ENCODE assay signal across 8 mouse cellular contexts in the genomic region with DNA sequence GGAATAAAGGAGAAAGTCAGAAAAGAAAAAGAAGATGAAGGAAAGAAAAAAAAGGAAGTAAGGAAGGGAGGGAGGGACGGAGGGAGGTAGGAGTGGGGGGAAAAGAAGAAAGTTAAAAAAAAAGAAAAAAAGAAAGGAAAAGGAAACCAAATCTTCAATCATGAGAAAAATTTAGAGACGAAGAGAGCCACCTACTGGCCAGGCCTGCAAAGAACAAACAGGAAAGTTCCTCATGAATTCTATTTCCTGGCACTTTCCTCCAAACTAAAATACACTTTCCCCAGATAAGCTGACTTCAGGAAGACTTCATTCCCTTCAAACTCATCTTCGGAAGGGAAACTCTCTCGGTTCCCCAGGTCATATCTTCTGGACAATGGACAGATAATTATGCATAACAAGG. TPM values are rescaled to one million over a fixed set of nuclear protein-coding genes. Genes with fewer than 3 reads are reported as not detected.
DNase-seq lines count a peak whose midpoint lies in the region; ATAC-seq and TF ChIP-seq lines count a peak whose summit lies in the region.
"Had no signal": no experiment of that assay in that cellular context is flagged by ENCODE, and none has a peak within 500 bp of the region (broad histone marks: within the 10 kb centered on the region; RNA-seq: fewer than 3 reads in every experiment).

No protein-coding gene starts in this region.

- no peaks in the 10 kb centered on the region for H3K36me3 ChIP-seq in intestine, postnatal 0 days (ENCODE audit: control insufficient read depth, insufficient read depth)
- no peaks in the 10 kb centered on the region for H3K36me3 ChIP-seq in intestine, embryonic 16.5 days (ENCODE audit: control insufficient read depth, insufficient read depth, low read length)
- no peaks in the 10 kb centered on the region for H3K36me3 ChIP-seq in E14TG2a.4 (ENCODE audit: insufficient read depth, low read length)
- H3K36me3 ChIP-seq in hindbrain, embryonic 10.5 days: no peaks in the 10 kb centered on the region
- H3K36me3 ChIP-seq: midbrain, embryonic 12.5 days had no signal

- no peak overlapping the region for H3K4me2 ChIP-seq in intestine, postnatal 0 days (replicated peaks; ENCODE audit: low read depth)
- H3K4me2 ChIP-seq in intestine, embryonic 16.5 days (ENCODE audit: low read depth, low read length): no peak overlapping the region
- H3K4me2 ChIP-seq: midbrain, embryonic 12.5 days had no signal

- DNase-seq in B cell, adult 2 months: peak; percentile 46 to 59
- DNase-seq in induced T-regulatory cell, adult 2 months (ENCODE audit: low read depth): peak; percentile 65
- DNase-seq in retina, embryonic 14.5 days (ENCODE audit: low spot score): peak; percentile 42
- no peak for DNase-seq in hindbrain, embryonic 10.5 days (ENCODE audit: low spot score)

- no peak overlapping the region for H3K27ac ChIP-seq in intestine, postnatal 0 days (ENCODE audit: low read depth, low read length)
- no peak overlapping the region for H3K27ac ChIP-seq in intestine, embryonic 16.5 days (ENCODE audit: low read length)
- H3K27ac ChIP-seq in hindbrain, embryonic 10.5 days: no peak overlapping the region
- H3K27ac ChIP-seq: midbrain, embryonic 12.5 days had no signal

- 34% methylated on average over 4 of the region's 4 CpGs for WGBS in intestine, postnatal 0 days
- WGBS in intestine, embryonic 16.5 days: 29% methylated on average over 4 of the region's 4 CpGs
- WGBS in hindbrain, embryonic 10.5 days: 24% methylated on average over 4 of the region's 4 CpGs

- no peak for ATAC-seq in intestine, postnatal 0 days
- no peak for ATAC-seq in intestine, embryonic 16.5 days

- H3K4me3 ChIP-seq in intestine, postnatal 0 days (ENCODE audit: low read depth, low read length): no peak overlapping the region
- no peak overlapping the region for H3K4me3 ChIP-seq in intestine, embryonic 16.5 days (ENCODE audit: low read length)
- no peak overlapping the region for H3K4me3 ChIP-seq in E14TG2a.4 (replicated peaks; ENCODE audit: low read length)
- no peak overlapping the region for H3K4me3 ChIP-seq in hindbrain, embryonic 10.5 days
- H3K4me3 ChIP-seq: midbrain, embryonic 12.5 days had no signal

- no peak overlapping the region for H3K9ac ChIP-seq in intestine, postnatal 0 days (ENCODE audit: low read depth, low read length)
- H3K9ac ChIP-seq in intestine, embryonic 16.5 days (ENCODE audit: low read depth, low read length): no peak overlapping the region
- H3K9ac ChIP-seq: midbrain, embryonic 12.5 days had no signal

- H3K9me3 ChIP-seq in intestine, postnatal 0 days (ENCODE audit: control insufficient read depth): no peaks in the 10 kb centered on the region
- no peaks in the 10 kb centered on the region for H3K9me3 ChIP-seq in intestine, embryonic 16.5 days (ENCODE audit: control insufficient read depth, low read length)
- peaks cover 7% of the 10 kb centered on the region for H3K9me3 ChIP-seq in E14TG2a.4 (ENCODE audit: low read length)
- H3K9me3 ChIP-seq in hindbrain, embryonic 10.5 days: no peaks in the 10 kb centered on the region
- H3K9me3 ChIP-seq: midbrain, embryonic 12.5 days had no signal

- no peaks in the 10 kb centered on the region for H3K4me1 ChIP-seq in intestine, postnatal 0 days (replicated peaks; ENCODE audit: control insufficient read depth, insufficient read depth, low read length)
- no peaks in the 10 kb centered on the region for H3K4me1 ChIP-seq in intestine, embryonic 16.5 days (ENCODE audit: control insufficient read depth, insufficient read depth, low read length)
- H3K4me1 ChIP-seq in E14TG2a.4 (replicated peaks; ENCODE audit: low read depth, low read length): no peaks in the 10 kb centered on the region
- no peaks in the 10 kb centered on the region for H3K4me1 ChIP-seq in hindbrain, embryonic 10.5 days (replicated peaks)
- H3K4me1 ChIP-seq: midbrain, embryonic 12.5 days had no signal

- H3K27me3 ChIP-seq in intestine, postnatal 0 days (replicated peaks; ENCODE audit: control insufficient read depth, insufficient read depth, low read length): no peaks in the 10 kb centered on the region
- no peaks in the 10 kb centered on the region for H3K27me3 ChIP-seq in intestine, embryonic 16.5 days (replicated peaks; ENCODE audit: control insufficient read depth, insufficient read depth, low read length)
- no peaks in the 10 kb centered on the region for H3K27me3 ChIP-seq in E14TG2a.4 (ENCODE audit: insufficient read depth, low read length)
- no peaks in the 10 kb centered on the region for H3K27me3 ChIP-seq in hindbrain, embryonic 10.5 days (ENCODE audit: insufficient read depth, poor library complexity, severe bottlenecking)
- H3K27me3 ChIP-seq: midbrain, embryonic 12.5 days had no signal

- TF ChIP-seq CTCF in intestine, postnatal 0 days (IDR thresholded peaks at IDR 0.05; ENCODE audit: low read depth): peak; percentile 58
- TF ChIP-seq CTCF in E14TG2a.4 (conservative IDR thresholded peaks at IDR 0.05; ENCODE audit: low read length): peak; percentile 55

RNA-seq across cellular contexts. Expression of a gene that starts 3.3 kb away (rescaled TPM):
- not detected in 2 replicates for polyA plus RNA-seq in intestine, postnatal 0 days (2015; fragmentation: Nextera tagmentation; extraction: Ambion mirVana)
- polyA plus RNA-seq in intestine, embryonic 16.5 days (2015; fragmentation: Nextera tagmentation; extraction: Ambion mirVana): not detected in 2 replicates
- polyA plus RNA-seq in hindbrain, embryonic 10.5 days (2016; fragmentation: Nextera tagmentation; extraction: Ambion mirVana): not detected in 2 replicates
- polyA plus RNA-seq: midbrain, embryonic 12.5 days had no signal

RNA-seq across cellular contexts. Expression of a gene that starts 4.8 kb away (rescaled TPM):
- not detected in 2 replicates for polyA plus RNA-seq in intestine, postnatal 0 days (2015; fragmentation: Nextera tagmentation; extraction: Ambion mirVana)
- not detected in 2 replicates for polyA plus RNA-seq in intestine, embryonic 16.5 days (2015; fragmentation: Nextera tagmentation; extraction: Ambion mirVana)
- not detected in 2 replicates for polyA plus RNA-seq in hindbrain, embryonic 10.5 days (2016; fragmentation: Nextera tagmentation; extraction: Ambion mirVana)
- polyA plus RNA-seq: midbrain, embryonic 12.5 days had no signal

RNA-seq across cellular contexts. Expression of a gene that starts 10.8 kb away (rescaled TPM):
- not detected in 2 replicates for polyA plus RNA-seq in intestine, postnatal 0 days (2015; fragmentation: Nextera tagmentation; extraction: Ambion mirVana)
- not detected in 2 replicates for polyA plus RNA-seq in intestine, embryonic 16.5 days (2015; fragmentation: Nextera tagmentation; extraction: Ambion mirVana)
- polyA plus RNA-seq in hindbrain, embryonic 10.5 days (2016; fragmentation: Nextera tagmentation; extraction: Ambion mirVana): not detected in 2 replicates
- polyA plus RNA-seq: midbrain, embryonic 12.5 days had no signal

RNA-seq across cellular contexts. Expression of a gene that starts 11.1 kb away (rescaled TPM):
- polyA plus RNA-seq in intestine, postnatal 0 days (2015; fragmentation: Nextera tagmentation; extraction: Ambion mirVana): not detected in 2 replicates
- polyA plus RNA-seq in intestine, embryonic 16.5 days (2015; fragmentation: Nextera tagmentation; extraction: Ambion mirVana): not detected in 2 replicates
- polyA plus RNA-seq in hindbrain, embryonic 10.5 days (2016; fragmentation: Nextera tagmentation; extraction: Ambion mirVana): not detected in 2 replicates
- polyA plus RNA-seq: midbrain, embryonic 12.5 days had no signal

RNA-seq across cellular contexts. Expression of a gene that starts 14.5 kb away (rescaled TPM):
- polyA plus RNA-seq in intestine, postnatal 0 days (2015; fragmentation: Nextera tagmentation; extraction: Ambion mirVana): not detected in 2 replicates
- polyA plus RNA-seq in intestine, embryonic 16.5 days (2015; fragmentation: Nextera tagmentation; extraction: Ambion mirVana): not detected in 2 replicates
- polyA plus RNA-seq in hindbrain, embryonic 10.5 days (2016; fragmentation: Nextera tagmentation; extraction: Ambion mirVana): not detected in 2 replicates
- polyA plus RNA-seq: midbrain, embryonic 12.5 days had no signal
